Mouse (Mus musculus): ENCODE results near the gene Donson. TPM values are rescaled to one million over a fixed set of nuclear protein-coding genes. Genes with fewer than 3 reads are reported as not detected.

The Donson gene
- polyA plus RNA-seq (2014; fragmentation: Illumina TruSeq; extraction: RNeasy Lipid Tissue Mini Kit (QIAGEN cat#74804); ENCODE audit: low read depth, low replicate concordance): 4.8 TPM

GRCm38 (mm10) chr16:91688619-91689334, at the start of gene Donson:
Donson (minus strand) TSS chr16:91688770.

GRCm38 (mm10) chr16:91729066-91729482, 40.5 kb upstream of the Donson start, which contains the start of gene Itsn1:
Itsn1 (plus strand) TSS chr16:91729281.

GRCm38 (mm10) chr16:91728123-91729065, 39.8 kb upstream of the Donson start, which contains the start of gene Cryzl1:
Cryzl1 (minus strand) TSS chr16:91728975.

GRCm38 (mm10) chr16:91647461-91648219, 40.9 kb downstream of the Donson start, which contains the start of gene Son:
Son (plus strand) TSS chr16:91647506.

GRCm38 (mm10) chr16:91646681-91647419, 41.7 kb downstream of the Donson start, which contains the start of gene Gart:
Gart (minus strand) TSS chr16:91646952.

Other genes with a start within 250 kb of the Donson start
- 78.3 TPM for gene Ifnar1, start 203.5 kb downstream of the Donson start, polyA plus RNA-seq (2014; fragmentation: Illumina TruSeq; extraction: RNeasy Lipid Tissue Mini Kit (QIAGEN cat#74804); ENCODE audit: low read depth, low replicate concordance)
- gene Ifngr2, start 141.7 kb downstream of the Donson start, polyA plus RNA-seq (2014; fragmentation: Illumina TruSeq; extraction: RNeasy Lipid Tissue Mini Kit (QIAGEN cat#74804); ENCODE audit: low read depth, low replicate concordance): 11.8 TPM
- gene Tmem50b, start 91.0 kb downstream of the Donson start, polyA plus RNA-seq (2014; fragmentation: Illumina TruSeq; extraction: RNeasy Lipid Tissue Mini Kit (QIAGEN cat#74804); ENCODE audit: low read depth, low replicate concordance): 45.9 TPM
- 31.2 TPM for gene Dnajc28, start 69.7 kb downstream of the Donson start, polyA plus RNA-seq (2014; fragmentation: Illumina TruSeq; extraction: RNeasy Lipid Tissue Mini Kit (QIAGEN cat#74804); ENCODE audit: low read depth, low replicate concordance)
- 9.7 TPM for gene Gart, start 41.8 kb downstream of the Donson start, polyA plus RNA-seq (2014; fragmentation: Illumina TruSeq; extraction: RNeasy Lipid Tissue Mini Kit (QIAGEN cat#74804); ENCODE audit: low read depth, low replicate concordance)
- 269 TPM for gene Son, start 41.3 kb downstream of the Donson start, polyA plus RNA-seq (2014; fragmentation: Illumina TruSeq; extraction: RNeasy Lipid Tissue Mini Kit (QIAGEN cat#74804); ENCODE audit: low read depth, low replicate concordance)
- gene Cryzl1, start 40.2 kb upstream of the Donson start, polyA plus RNA-seq (2014; fragmentation: Illumina TruSeq; extraction: RNeasy Lipid Tissue Mini Kit (QIAGEN cat#74804); ENCODE audit: low read depth, low replicate concordance): 78.6 TPM
- gene Itsn1, start 40.5 kb upstream of the Donson start, polyA plus RNA-seq (2014; fragmentation: Illumina TruSeq; extraction: RNeasy Lipid Tissue Mini Kit (QIAGEN cat#74804); ENCODE audit: low read depth, low replicate concordance): 11.4 TPM